Mouse (Mus musculus): ENCODE results near the gene Gtf2h5.

The Gtf2h5 gene

GRCm38 (mm10) chr17:6115085-6115484 lies 35.5 kb downstream of the Gtf2h5 start:
- DNase-seq, result no peak

- DNase-seq, result no peak
These were observed 37.7 kb downstream of the Gtf2h5 start for GRCm38 (mm10) chr17:6117148-6117725.

GRCm38 (mm10) chr17:6117917-6118316 lies 38.3 kb downstream of the Gtf2h5 start:
- DNase-seq, result peak in 1 of 2 experiments; percentile 56

- DNase-seq, result peak; percentile 79 to 81
These were observed 39.3 kb downstream of the Gtf2h5 start for GRCm38 (mm10) chr17:6118861-6119260.

GRCm38 (mm10) chr17:6123776-6124175 lies 44.2 kb downstream of the Gtf2h5 start:
- DNase-seq, result no peak

GRCm38 (mm10) chr17:6125441-6125840 lies 45.9 kb downstream of the Gtf2h5 start:
- DNase-seq, result peak in 1 of 2 experiments; percentile 44

- no peak for DNase-seq
These were observed 48.5 kb downstream of the Gtf2h5 start for GRCm38 (mm10) chr17:6128039-6128438.

GRCm38 (mm10) chr17:6129361-6129760 lies 49.8 kb downstream of the Gtf2h5 start:
- peak; percentile 93 to 94 for DNase-seq

- DNase-seq, result no peak
These were observed 51.5 kb downstream of the Gtf2h5 start for GRCm38 (mm10) chr17:6131083-6131482.
